Mouse (Mus musculus): ENCODE measurements around the gene Rpf2. TPM values are rescaled to one million over a fixed set of nuclear protein-coding genes. Genes with fewer than 3 reads are reported as not detected.

Gene Rpf2
- total RNA-seq, 2 experiments from 2014 or later: 15.2 to 15.6 TPM

- intact Hi-C loops (cut with DNase I): no loop called here
- no peak overlapping the region for H3K27ac ChIP-seq
Measured at GRCm38 (mm10) chr10:40237826-40238225, 9.0 kb downstream of the Rpf2 start.

DNA sequence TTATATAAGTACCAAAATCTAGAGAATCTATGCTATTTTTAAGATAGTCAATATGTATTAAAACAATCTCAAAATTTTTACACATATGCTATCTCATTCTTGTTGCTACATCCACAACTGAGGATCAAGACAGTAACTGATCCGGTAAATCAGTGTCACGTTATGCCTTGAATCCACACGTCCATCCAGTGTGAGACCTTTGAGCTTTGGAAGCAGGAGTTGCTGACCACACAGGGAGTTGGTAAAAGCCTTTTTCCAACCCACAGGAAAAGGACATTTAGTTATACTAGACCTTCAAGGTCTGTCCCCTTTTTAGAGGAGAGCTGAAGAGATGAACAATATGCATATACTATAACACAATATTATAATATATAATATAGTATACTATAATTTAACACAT, 13.6 kb downstream of the Rpf2 start:
- TF ChIP-seq CTCF (IDR thresholded peaks at IDR 0.05): no peak
- intact Hi-C loops (cut with DNase I): no loop called here
- H3K27ac ChIP-seq: no peak overlapping the region

More at GRCm38 (mm10) chr10:40237826-40238225, 9.0 kb downstream of the Rpf2 start:
- DNase-seq (ENCODE audit: extremely low spot score in 1 of 2, low spot score in 2 of 2): no peak
- H3K4me3 ChIP-seq: no peak overlapping the region
- no peak for TF ChIP-seq CTCF (IDR thresholded peaks at IDR 0.05)

GRCm38 (mm10) chr10:40232442-40232841, 14.4 kb downstream of the Rpf2 start:
- DNase-seq (ENCODE audit: extremely low spot score in 1 of 2, low spot score in 2 of 2): no peak
- no peak for TF ChIP-seq CTCF (IDR thresholded peaks at IDR 0.05)
- no peak overlapping the region for H3K27ac ChIP-seq
- H3K4me3 ChIP-seq: no peak overlapping the region
- intact Hi-C loops (cut with DNase I): no loop called here

More for the DNA sequence above, 13.6 kb downstream of the Rpf2 start:
- H3K4me3 ChIP-seq: no peak overlapping the region
- DNase-seq (ENCODE audit: extremely low spot score in 1 of 2, low spot score in 2 of 2): no peak

GRCm38 (mm10) chr10:40229725-40230124, 17.1 kb downstream of the Rpf2 start:
- DNase-seq (ENCODE audit: extremely low spot score in 1 of 2, low spot score in 2 of 2): no peak
- TF ChIP-seq CTCF (IDR thresholded peaks at IDR 0.05): no peak
- intact Hi-C loops (cut with DNase I): no loop called here
- Histone ChIP-seq H3K4me3 (no peak overlapping the region), H3K27ac (no peak overlapping the region)

GRCm38 (mm10) chr10:40227660-40228303, 19.1 kb downstream of the Rpf2 start:
- TF ChIP-seq CTCF (IDR thresholded peaks at IDR 0.05): no peak
- Histone ChIP-seq H3K4me3 (no peak overlapping the region), H3K27ac (no peak overlapping the region)
- intact Hi-C loops (cut with DNase I): no loop called here
- DNase-seq (ENCODE audit: extremely low spot score in 1 of 2, low spot score in 2 of 2): no peak

- intact Hi-C loops (cut with DNase I): no loop called here
- Histone ChIP-seq H3K4me3 (no peak overlapping the region), H3K27ac (no peak overlapping the region)
- no peak for DNase-seq (ENCODE audit: extremely low spot score in 1 of 2, low spot score in 2 of 2)
- TF ChIP-seq CTCF (IDR thresholded peaks at IDR 0.05): no peak
Measured at GRCm38 (mm10) chr10:40218874-40219273, 28.0 kb downstream of the Rpf2 start.

DNA sequence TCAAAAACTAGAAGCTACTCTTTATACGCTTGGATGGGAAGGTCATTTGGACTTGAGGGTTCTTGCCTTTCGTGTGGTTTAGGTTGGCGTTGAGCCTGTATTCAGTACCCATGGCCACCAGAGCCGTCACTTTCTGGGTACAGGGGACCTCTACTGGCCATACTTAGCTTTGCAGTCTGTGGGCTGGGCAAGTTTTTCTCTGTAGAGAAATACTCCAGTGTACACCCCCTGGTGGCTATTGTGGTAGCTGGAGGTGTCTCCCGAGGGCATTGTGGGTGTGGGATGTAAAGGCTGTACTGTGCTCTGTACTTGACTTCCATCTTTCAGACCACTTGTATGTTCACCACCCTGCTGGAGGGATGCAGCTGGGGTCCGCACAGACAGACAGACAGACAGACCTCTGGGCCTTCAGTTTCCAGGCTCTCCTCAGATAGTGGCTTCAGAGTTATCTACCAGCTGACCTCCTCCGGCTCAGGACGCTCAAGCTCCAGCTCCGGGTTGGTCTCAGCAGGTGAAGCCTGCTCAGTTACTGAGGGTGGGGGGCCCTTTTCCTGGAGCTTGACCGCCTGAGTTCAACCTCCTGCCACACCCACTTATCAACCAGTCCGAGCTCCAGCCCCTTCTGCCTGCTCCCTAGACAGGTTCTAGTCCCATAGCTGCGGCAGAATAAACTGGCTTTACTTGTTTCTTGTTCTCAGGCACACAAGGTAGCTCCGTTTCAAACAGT, 34.2 kb downstream of the Rpf2 start:
- TF ChIP-seq CTCF (IDR thresholded peaks at IDR 0.05): peak; percentile 99
- Histone ChIP-seq H3K27ac (no peak overlapping the region), H3K4me3 (no peak overlapping the region)
- intact Hi-C loops (cut with DNase I): loop anchor here (1.0 to 2.0 kb wide), 3 partner anchors 72 to 253 kb away; no protein-coding TSS in a partner anchor
- peak; percentile 86 to 90 for DNase-seq (ENCODE audit: extremely low spot score in 1 of 2, low spot score in 2 of 2)

- intact Hi-C loops (cut with DNase I): no loop called here
- no peak overlapping the region for H3K27ac ChIP-seq
Measured at GRCm38 (mm10) chr10:40195001-40195400, 51.8 kb downstream of the Rpf2 start.

GRCm38 (mm10) chr10:40192010-40192935, 54.6 kb downstream of the Rpf2 start:
- Histone ChIP-seq H3K4me3 (no peak overlapping the region), H3K27ac (no peak overlapping the region)
- intact Hi-C loops (cut with DNase I): no loop called here
- no peak for TF ChIP-seq CTCF (IDR thresholded peaks at IDR 0.05)
- DNase-seq (ENCODE audit: extremely low spot score in 1 of 2, low spot score in 2 of 2): no peak

More at GRCm38 (mm10) chr10:40195001-40195400, 51.8 kb downstream of the Rpf2 start:
- no peak for TF ChIP-seq CTCF (IDR thresholded peaks at IDR 0.05)
- H3K4me3 ChIP-seq: no peak overlapping the region
- DNase-seq (ENCODE audit: extremely low spot score in 1 of 2, low spot score in 2 of 2): no peak

GRCm38 (mm10) chr10:40191338-40191979, 55.4 kb downstream of the Rpf2 start:
- H3K4me3 ChIP-seq: no peak overlapping the region
- TF ChIP-seq CTCF (IDR thresholded peaks at IDR 0.05): no peak
- intact Hi-C loops (cut with DNase I): no loop called here
- DNase-seq (ENCODE audit: extremely low spot score in 1 of 2, low spot score in 2 of 2): no peak
- H3K27ac ChIP-seq: no peak overlapping the region

DNA sequence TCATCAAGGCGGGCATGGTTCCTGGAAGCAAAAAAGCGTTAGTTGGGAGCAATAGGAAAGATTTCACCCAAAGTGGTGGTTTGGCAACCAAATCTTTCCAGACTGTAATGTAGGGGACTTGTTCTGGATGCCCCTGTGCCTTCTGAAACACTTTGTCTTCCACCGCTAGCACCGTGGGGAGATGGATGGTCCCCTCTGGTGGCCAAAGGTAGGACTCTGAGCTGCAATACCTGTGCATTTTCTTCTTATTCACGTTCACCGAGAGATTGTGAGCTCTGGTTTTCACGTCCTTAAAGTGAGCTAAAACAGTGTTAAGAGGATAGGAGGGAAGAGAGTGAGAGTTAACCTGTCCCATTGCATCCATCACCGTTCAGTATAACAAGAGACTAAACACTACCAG, 56.0 kb downstream of the Rpf2 start:
- DNase-seq (ENCODE audit: extremely low spot score in 1 of 2, low spot score in 2 of 2): no peak
- Histone ChIP-seq H3K27ac (no peak overlapping the region), H3K4me3 (no peak overlapping the region)
- TF ChIP-seq CTCF (IDR thresholded peaks at IDR 0.05): no peak; the same call in 1 of the 2 replicates
- intact Hi-C loops (cut with DNase I): no loop called here
